In the genomic region with DNA sequence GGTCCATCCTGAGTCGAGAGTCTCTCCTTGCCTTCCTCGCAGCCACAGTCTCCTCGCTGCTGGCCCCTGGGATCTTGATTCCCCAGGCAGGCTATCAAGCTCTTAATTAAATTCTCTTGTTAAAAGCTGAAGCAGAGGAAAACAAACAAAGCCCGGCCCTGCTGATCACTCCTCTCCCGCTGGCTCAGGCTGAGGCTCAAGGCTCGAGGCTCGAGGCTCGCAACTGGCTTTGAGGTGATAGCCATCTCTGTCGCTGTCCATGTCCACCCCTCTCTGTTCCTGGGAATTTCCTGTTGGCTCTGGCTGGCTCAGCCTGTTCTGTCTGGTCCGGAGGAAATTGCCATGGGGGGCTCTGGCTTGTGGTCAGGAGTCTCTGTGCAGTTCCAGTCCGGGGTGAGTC, we compare ENCODE assay signal across 23 mouse cellular contexts. TPM values are rescaled to one million over a fixed set of nuclear protein-coding genes. Genes with fewer than 3 reads are reported as not detected.
A peak's percentile ranks its signal among the peaks of the same experiment; 100 is the strongest.
DNase-seq lines count a peak whose midpoint lies in the region; ATAC-seq and TF ChIP-seq lines count a peak whose summit lies in the region.
"Had no signal": no experiment of that assay in that cellular context is flagged by ENCODE, and none has a peak within 500 bp of the region (broad histone marks: within the 10 kb centered on the region; RNA-seq: fewer than 3 reads in every experiment).

No protein-coding gene starts in this region.

- TF ChIP-seq POLR2A in kidney, adult 2 months (IDR thresholded peaks at IDR 0.05; ENCODE audit: low read depth, low read length) = no peak

- no peaks in the 10 kb centered on the region for H3K9me3 ChIP-seq in lung, embryonic 14.5 days (ENCODE audit: low read depth, low read length)
- H3K9me3 ChIP-seq in embryonic facial prominence, embryonic 10.5 days = no peaks in the 10 kb centered on the region
- H3K9me3 ChIP-seq: G1E; limb, embryonic 15.5 days; megakaryocyte, embryonic 14.5 days had no signal

- intact Hi-C loops in left cerebral cortex, postnatal 4 days (cut with DNase I) = no loop called here

- H3K4me3 ChIP-seq in kidney, adult 2 months (ENCODE audit: insufficient read depth, low read depth, low read length) = no peak overlapping the region
- H3K4me3 ChIP-seq in lung, embryonic 14.5 days (ENCODE audit: low read depth, low read length) = no peak overlapping the region
- no peak overlapping the region for H3K4me3 ChIP-seq in embryonic facial prominence, embryonic 10.5 days
- H3K4me3 ChIP-seq: heart, adult 2 months; limb, embryonic 15.5 days; megakaryocyte, embryonic 14.5 days had no signal

- peak; percentile 27 for DNase-seq in embryo, embryonic 10 days (ENCODE audit: low spot score)
- no peak for DNase-seq in embryo, embryonic 10.5 days (ENCODE audit: low spot score)
- peak; percentile 8 for DNase-seq in kidney, adult 2 months
- no peak for DNase-seq in kidney, adult 9 months
- peak; percentile 22 for DNase-seq in lung, embryonic 14.5 days
- DNase-seq in lung, postnatal 10 days = no peak
- peak; percentile 27 for DNase-seq in embryonic facial prominence, embryonic 10.5 days (ENCODE audit: low spot score)
- DNase-seq in left cerebral cortex, postnatal 4 days = no peak
- DNase-seq: adrenal gland, adult 8-10 months; cerebellum, adult 11 months; cerebellum, postnatal 25 days; gastrocnemius, postnatal 14 days; heart, adult 2 months; heart, postnatal 10 days; thymus, postnatal 4 days had no signal

- no peak overlapping the region for H3K9ac ChIP-seq in lung, embryonic 14.5 days
- H3K9ac ChIP-seq: limb, embryonic 15.5 days had no signal

- 27% methylated on average over 11 of the region's 11 CpGs for WGBS in kidney, adult 2 months
- 11% methylated on average over 11 of the region's 11 CpGs for WGBS in lung, embryonic 14.5 days
- WGBS in embryonic facial prominence, embryonic 10.5 days = 7% methylated on average over 11 of the region's 11 CpGs

- H3K27ac ChIP-seq in kidney, adult 2 months (ENCODE audit: insufficient read depth, low read depth, low read length) = no peak overlapping the region
- no peak overlapping the region for H3K27ac ChIP-seq in lung, embryonic 14.5 days (ENCODE audit: low read depth)
- H3K27ac ChIP-seq in embryonic facial prominence, embryonic 10.5 days (replicated peaks) = no peak overlapping the region
- H3K27ac ChIP-seq: heart, adult 2 months; hindbrain, postnatal 0 days; kidney, postnatal 0 days; limb, embryonic 15.5 days had no signal

- H3K4me2 ChIP-seq in lung, embryonic 14.5 days = no peak overlapping the region
- H3K4me2 ChIP-seq: limb, embryonic 15.5 days had no signal

- no peaks in the 10 kb centered on the region for H3K27me3 ChIP-seq in kidney, adult 2 months (replicated peaks; ENCODE audit: control insufficient read depth, insufficient read depth, low read length)
- H3K27me3 ChIP-seq in lung, embryonic 14.5 days (ENCODE audit: insufficient read depth, low read length) = peaks cover 12% of the 10 kb centered on the region
- peaks cover 67% of the 10 kb centered on the region for H3K27me3 ChIP-seq in embryonic facial prominence, embryonic 10.5 days (replicated peaks; ENCODE audit: low read depth, poor library complexity, severe bottlenecking)

- ATAC-seq in lung, embryonic 14.5 days (ENCODE audit: insufficient read depth) = no peak
- ATAC-seq: CD4-positive, CD25-positive, alpha-beta regulatory T cell, adult 4 months; hindbrain, postnatal 0 days had no signal

- no peak for TF ChIP-seq CTCF in kidney, adult 2 months (conservative IDR thresholded peaks at IDR 0.05; ENCODE audit: insufficient read depth, insufficient read length, low read depth, low read length)
- no peak for TF ChIP-seq CTCF in lung, embryonic 14.5 days (IDR thresholded peaks at IDR 0.05; ENCODE audit: low read depth)

- H3K36me3 ChIP-seq in kidney, adult 2 months (ENCODE audit: control insufficient read depth, insufficient read depth, low read length) = no peaks in the 10 kb centered on the region
- H3K36me3 ChIP-seq in lung, embryonic 14.5 days (ENCODE audit: insufficient read depth) = no peaks in the 10 kb centered on the region
- H3K36me3 ChIP-seq in embryonic facial prominence, embryonic 10.5 days (replicated peaks) = no peaks in the 10 kb centered on the region
- H3K36me3 ChIP-seq: G1E; limb, embryonic 15.5 days had no signal

- no peaks in the 10 kb centered on the region for H3K4me1 ChIP-seq in kidney, adult 2 months (ENCODE audit: control insufficient read depth, insufficient read depth, low read length)
- H3K4me1 ChIP-seq in lung, embryonic 14.5 days (ENCODE audit: insufficient read depth) = no peaks in the 10 kb centered on the region
- peaks cover 29% of the 10 kb centered on the region for H3K4me1 ChIP-seq in embryonic facial prominence, embryonic 10.5 days

RNA-seq across cellular contexts. Expression of gene Htr1d, which starts 4.4 kb away (rescaled TPM):
- polyA plus RNA-seq in kidney, adult 2 months (2012; rRNA removed) = not detected in 2 replicates
- 0.07 TPM in 1 of 2 replicates, not detected in the other for polyA plus RNA-seq in lung, embryonic 14.5 days (2014; fragmentation: Nextera tagmentation; extraction: Ambion mirVana)
- polyA plus RNA-seq in embryonic facial prominence, embryonic 10.5 days (2016; fragmentation: Nextera tagmentation; extraction: Ambion mirVana) = 0.16 TPM in 2 replicates
- 1 to 10 TPM; 3.0 to 3.4 TPM for total RNA-seq in left cerebral cortex, postnatal 4 days (2021)
- total RNA-seq: gastrocnemius, postnatal 14 days; heart, adult 2 months; heart, postnatal 10 days; monocyte, adult 5-6 weeks had no signal
- polyA plus RNA-seq: CD4-positive, CD25-positive, alpha-beta regulatory T cell, adult 4 months; G1E; liver, embryonic 16.5 days had no signal

RNA-seq across cellular contexts. Expression of gene 6030445D17Rik, which starts 43.1 kb away (rescaled TPM):
- 0.30 and 0.31 TPM in 2 replicates for polyA plus RNA-seq in kidney, adult 2 months (2012; rRNA removed)
- 0.30 and 0.42 TPM in 2 replicates for polyA plus RNA-seq in lung, embryonic 14.5 days (2014; fragmentation: Nextera tagmentation; extraction: Ambion mirVana)
- 0.14 TPM in 1 of 2 replicates, not detected in the other for polyA plus RNA-seq in embryonic facial prominence, embryonic 10.5 days (2016; fragmentation: Nextera tagmentation; extraction: Ambion mirVana)
- total RNA-seq in left cerebral cortex, postnatal 4 days (2021) = under 1 TPM; 0.46 to 0.58 TPM
- total RNA-seq: G1E; monocyte, adult 5-6 weeks had no signal
- polyA plus RNA-seq: CD4-positive, CD25-positive, alpha-beta regulatory T cell, adult 4 months; G1E had no signal

RNA-seq across cellular contexts. Expression of gene Luzp1, which starts 50.6 kb away (rescaled TPM):
- polyA plus RNA-seq in kidney, adult 2 months (2012; rRNA removed) = 12.5 and 13.2 TPM in 2 replicates
- polyA plus RNA-seq in lung, embryonic 14.5 days (2014; fragmentation: Nextera tagmentation; extraction: Ambion mirVana) = 111 and 140 TPM in 2 replicates
- 150 and 158 TPM in 2 replicates for polyA plus RNA-seq in embryonic facial prominence, embryonic 10.5 days (2016; fragmentation: Nextera tagmentation; extraction: Ambion mirVana)
- total RNA-seq in left cerebral cortex, postnatal 4 days (2021) = 10 to 100 TPM; 24.6 to 33.8 TPM
- polyA plus RNA-seq: G1E had no signal

Comparison
In these comparisons a context has a peak if more than half of its experiments do, and no peak if none do; other contexts are left out.
1. DNase-seq: peak in embryo, embryonic 10 days (single experiment), kidney, adult 2 months (single experiment), lung, embryonic 14.5 days (single experiment) and embryonic facial prominence, embryonic 10.5 days (single experiment); none in embryo, embryonic 10.5 days (single experiment), kidney, adult 9 months (single experiment), lung, postnatal 10 days (single experiment) and left cerebral cortex, postnatal 4 days (single experiment).